Mouse (Mus musculus) heart, embryonic 16.5 days (tissue): ENCODE measurements at regions not wholly inside any gene's neighbourhood (a gene's known extent, or its start where the extent isn't known, plus 50 kb on each side); places are given as distances from the start of the nearest gene placed in this dataset.

Source experiments
- ATAC-seq: fragments of 200-750 bp; cut with Nextera tagmentation; replicated peaks from 2 replicates; pipeline ENCODE4 v1.8.0; 2017; ENCODE audit warnings: moderate number of reproducible peaks; ENCODE audit not compliant: insufficient read depth, low FRiP score; ENCODE audit errors: extremely low read depth
- H3K27ac ChIP-seq: fragments of 300-500 bp; sonication (generic); 2 replicates; pipeline ENCODE4 v1.5.1; 2014; ENCODE audit warnings: mild to moderate bottlenecking, low read length, control low read depth, moderate library complexity
- H3K27me3 ChIP-seq: fragments of 300-500 bp; sonication (generic); 2 replicates; pipeline ENCODE4 v1.6.1; 2014; ENCODE audit warnings: low read length, mixed read lengths; ENCODE audit not compliant: control insufficient read depth, insufficient read depth
- H3K36me3 ChIP-seq: fragments of 300-500 bp; sonication (generic); 2 replicates; pipeline ENCODE4 v1.6.1; 2014; ENCODE audit not compliant: control insufficient read depth, insufficient read depth
- H3K4me1 ChIP-seq: fragments of 300-500 bp; sonication (generic); 2 replicates; pipeline ENCODE4 v1.6.1; 2014; ENCODE audit warnings: low read length, mixed read lengths; ENCODE audit not compliant: control insufficient read depth, insufficient read depth
- H3K4me2 ChIP-seq: fragments of 300-500 bp; sonication (generic); 2 replicates; pipeline ENCODE4 v1.6.1; 2014; ENCODE audit warnings: low read depth, mild to moderate bottlenecking, control low read depth, low read length
- H3K4me3 ChIP-seq: fragments of 300-500 bp; sonication (generic); 2 replicates; pipeline ENCODE4 v1.5.1; 2014; ENCODE audit warnings: mild to moderate bottlenecking, control low read depth, low read length
- H3K9ac ChIP-seq: fragments of 300-500 bp; sonication (generic); 2 replicates; pipeline ENCODE4 v1.6.1; 2014; ENCODE audit warnings: low read length, control low read depth
- H3K9me3 ChIP-seq: fragments of 300-500 bp; sonication (generic); replicated peaks from 2 replicates; pipeline ENCODE4 v1.6.1; 2016; ENCODE audit warnings: low read length; ENCODE audit not compliant: control insufficient read depth
- WGBS: fragments of 180-500 bp; shearing (Covaris S2); extraction: QIAGEN DNeasy Blood & Tissue Kit; methylation state at CpG from one replicate; pipeline ENCODE4 v1.1.7; 2014; 5-methylcytosine and 5-hydroxymethylcytosine counted together

DNA sequence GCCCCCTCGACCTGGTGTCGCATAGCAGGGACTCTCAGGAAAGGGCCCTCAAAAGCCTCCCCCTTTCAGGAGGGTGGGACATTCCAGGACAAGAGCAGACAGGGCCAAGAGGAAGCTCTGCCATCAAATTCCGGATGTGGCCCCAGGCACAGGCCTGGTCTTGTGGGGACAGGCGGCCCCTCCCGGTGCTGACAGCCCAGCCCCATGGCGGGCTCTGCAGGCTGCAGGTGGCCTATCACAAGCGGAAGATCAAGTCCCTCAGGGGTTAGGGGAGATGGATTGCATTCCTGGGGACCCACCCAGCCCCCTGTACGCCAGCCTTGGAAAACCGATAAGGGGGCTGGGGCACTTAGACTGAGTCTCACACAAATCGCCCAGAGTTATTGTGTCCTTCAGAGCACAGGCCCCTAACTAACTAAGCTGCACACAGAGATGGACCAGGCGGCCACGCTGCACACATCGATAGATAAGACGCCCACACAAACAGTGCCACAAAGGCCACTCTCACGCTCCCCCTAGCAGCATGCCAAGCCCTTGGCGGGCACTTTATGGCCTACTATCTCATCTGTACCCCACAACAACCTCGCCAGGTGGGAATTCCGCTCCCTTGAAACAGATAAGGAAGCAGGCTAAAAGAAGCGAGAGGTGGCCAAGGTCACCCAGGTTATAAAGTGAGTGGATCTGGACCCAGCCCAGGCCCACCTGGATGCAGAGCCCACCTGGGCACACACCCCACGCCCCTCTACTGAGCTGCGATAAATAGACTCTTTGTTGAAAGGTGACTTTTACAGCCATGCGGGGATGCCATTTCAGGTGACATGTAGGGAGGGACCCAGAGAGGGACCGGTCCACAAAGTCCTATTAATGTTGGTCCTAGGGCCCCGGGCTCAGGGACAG is 55.5 kb downstream of the Gm5294 start:
- Histone ChIP-seq H3K9me3 (no peaks in the 10 kb centered on the region), H3K4me1 (peaks cover 8% of the 10 kb centered on the region), H3K9ac (no peak overlapping the region), H3K27ac (no peak overlapping the region), H3K4me3 (no peak overlapping the region), H3K27me3 (no peaks in the 10 kb centered on the region), H3K4me2 (no peak overlapping the region), H3K36me3 (no peaks in the 10 kb centered on the region)
- 43% methylated on average over 24 of the region's 24 CpGs for WGBS
- ATAC-seq = peak; percentile 53; the same call in 1 of the 2 replicates

DNA sequence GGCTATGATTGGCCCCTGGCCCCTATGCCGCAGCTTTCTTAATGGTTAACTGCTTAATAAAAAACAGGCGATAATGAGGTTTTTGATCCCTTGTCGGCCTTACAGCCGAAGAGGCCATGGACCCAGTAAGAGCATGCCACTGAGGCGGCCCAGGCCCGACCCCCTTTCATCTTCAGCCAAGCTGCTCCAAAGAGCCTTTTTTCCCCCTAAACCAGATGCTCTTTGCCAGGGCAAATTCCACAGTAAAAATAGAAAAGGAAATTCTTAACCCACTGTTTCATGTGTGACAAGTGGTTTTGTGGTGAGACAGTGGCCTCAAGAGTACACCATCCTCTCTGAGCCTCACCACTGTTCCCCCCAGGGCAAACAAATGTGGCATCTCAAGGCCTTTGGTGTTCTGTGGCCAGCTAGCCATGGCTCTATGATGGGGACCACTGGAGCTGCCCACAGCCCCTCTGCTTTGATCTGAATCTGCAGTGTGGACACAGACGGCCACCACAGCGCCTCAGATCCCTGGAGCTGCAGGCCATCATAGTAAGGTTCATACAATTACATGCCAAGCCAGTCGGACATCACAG is 61.9 kb downstream of the Gm5294 start:
- Histone ChIP-seq H3K27ac (no peak overlapping the region), H3K4me2 (no peak overlapping the region), H3K4me1 (no peaks in the 10 kb centered on the region), H3K27me3 (no peaks in the 10 kb centered on the region), H3K4me3 (no peak overlapping the region), H3K9me3 (no peaks in the 10 kb centered on the region), H3K9ac (no peak overlapping the region), H3K36me3 (no peaks in the 10 kb centered on the region)
- ATAC-seq = no peak
- 74% methylated on average over 9 of the region's 9 CpGs for WGBS

- Histone ChIP-seq H3K36me3 (no peaks in the 10 kb centered on the region), H3K4me2 (no peak overlapping the region), H3K9me3 (no peaks in the 10 kb centered on the region), H3K4me3 (no peak overlapping the region), H3K27me3 (no peaks in the 10 kb centered on the region), H3K9ac (no peak overlapping the region), H3K27ac (no peak overlapping the region), H3K4me1 (no peaks in the 10 kb centered on the region)
- 62% methylated on average over 9 of the region's 9 CpGs for WGBS
- no peak for ATAC-seq
Observed at GRCm38 (mm10) chr5:138883573-138883972, 63.7 kb downstream of the Gm5294 start.

GRCm38 (mm10) chr5:138885905-138886304 is 66.0 kb downstream of the Gm5294 start:
- ATAC-seq = no peak
- Histone ChIP-seq H3K9ac (no peak overlapping the region), H3K4me3 (no peak overlapping the region), H3K4me2 (no peak overlapping the region), H3K4me1 (peaks cover 15% of the 10 kb centered on the region), H3K9me3 (no peaks in the 10 kb centered on the region), H3K27ac (no peak overlapping the region), H3K36me3 (no peaks in the 10 kb centered on the region), H3K27me3 (no peaks in the 10 kb centered on the region)
- 69% methylated on average over 3 of the region's 3 CpGs for WGBS

DNA sequence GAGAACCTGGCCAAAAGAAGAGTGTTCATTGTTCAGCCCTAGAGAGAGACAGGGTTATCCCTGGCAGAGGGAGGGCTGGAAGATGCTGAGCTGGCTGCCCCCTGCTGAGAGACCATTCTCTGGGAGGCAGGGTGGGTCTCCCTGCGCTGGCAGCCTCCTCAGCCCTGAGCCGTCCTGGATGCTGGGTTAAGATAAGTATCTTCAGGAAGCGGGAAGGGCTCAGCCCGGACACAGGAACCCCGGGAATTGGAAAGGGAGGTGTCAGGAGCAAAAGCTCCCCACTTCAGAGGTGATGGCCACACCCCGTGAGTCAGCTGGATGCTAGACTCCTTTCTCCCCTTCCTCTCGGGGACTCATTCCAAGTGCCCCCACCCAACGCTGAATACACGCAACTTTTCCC is 68.9 kb downstream of the Gm5294 start:
- peaks cover 15% of the 10 kb centered on the region for H3K4me1 ChIP-seq
- H3K27ac ChIP-seq = no peak overlapping the region
- H3K9me3 ChIP-seq = peaks cover 4% of the 10 kb centered on the region; the same call in 1 of the 2 replicates
- H3K36me3 ChIP-seq = no peaks in the 10 kb centered on the region
- no peak overlapping the region for H3K4me2 ChIP-seq
- H3K4me3 ChIP-seq = no peak overlapping the region
- no peak for ATAC-seq
- H3K9ac ChIP-seq = no peak overlapping the region
- WGBS = 68% methylated on average over 9 of the region's 9 CpGs
- H3K27me3 ChIP-seq = no peaks in the 10 kb centered on the region

DNA sequence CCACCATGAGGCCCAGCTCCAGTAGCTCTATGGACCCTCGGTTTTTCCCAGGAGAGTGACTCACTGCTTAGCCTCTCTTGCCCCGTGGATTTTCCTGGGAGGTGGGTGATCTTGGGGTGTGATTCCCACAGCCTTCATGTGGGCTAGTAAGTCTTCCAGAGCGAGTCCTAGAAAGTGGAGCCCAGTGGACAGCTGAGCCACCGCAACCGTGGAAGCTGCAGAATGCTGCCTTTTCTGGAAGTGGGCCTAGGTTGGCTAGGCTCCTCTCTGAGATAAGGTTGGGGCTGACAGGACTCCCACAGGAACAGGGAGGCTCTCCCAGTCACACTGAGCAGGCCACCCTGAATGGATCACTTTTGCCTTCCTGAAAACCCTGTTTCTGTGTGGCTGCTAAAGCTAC is 69.9 kb downstream of the Gm5294 start:
- Histone ChIP-seq H3K4me2 (no peak overlapping the region), H3K27me3 (no peaks in the 10 kb centered on the region), H3K4me1 (peaks cover 15% of the 10 kb centered on the region), H3K4me3 (no peak overlapping the region), H3K27ac (peak overlapping the region; percentile 17; the same call in 1 of the 2 replicates), H3K36me3 (no peaks in the 10 kb centered on the region), H3K9ac (peak overlapping the region; percentile 53; the same call in 1 of the 2 replicates), H3K9me3 (peaks cover 4% of the 10 kb centered on the region; the same call in 1 of the 2 replicates)
- WGBS = 29% methylated on average over 5 of the region's 5 CpGs
- ATAC-seq = peak; percentile 73; the same call in 1 of the 2 replicates

DNA sequence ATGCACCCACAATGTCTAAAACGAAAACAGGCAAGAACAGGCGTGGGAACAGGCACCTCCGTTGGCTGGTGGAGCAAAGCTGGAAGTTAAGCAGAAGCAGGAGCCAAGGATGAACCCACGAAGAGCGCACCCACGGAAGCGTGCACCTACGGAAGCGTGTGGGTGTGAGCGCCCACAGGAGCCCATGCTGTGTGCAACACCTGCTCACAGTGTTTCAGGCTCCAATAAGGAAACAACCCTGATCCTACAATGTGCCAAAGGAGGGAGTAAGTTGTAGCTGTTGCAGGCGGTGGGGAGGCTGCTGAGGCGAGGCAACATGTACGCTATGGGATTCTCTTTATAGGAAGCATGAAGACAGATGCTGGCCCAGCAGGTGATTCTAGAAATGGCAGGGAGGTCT is 74.6 kb downstream of the Gm5294 start:
- H3K9me3 ChIP-seq = peaks cover 4% of the 10 kb centered on the region; the same call in 1 of the 2 replicates
- H3K4me3 ChIP-seq = no peak overlapping the region
- no peak for ATAC-seq
- H3K27ac ChIP-seq = no peak overlapping the region
- peaks cover 33% of the 10 kb centered on the region for H3K4me1 ChIP-seq
- no peak overlapping the region for H3K4me2 ChIP-seq
- WGBS = 94% methylated on average over 13 of the region's 13 CpGs
- no peak overlapping the region for H3K9ac ChIP-seq
- no peaks in the 10 kb centered on the region for H3K27me3 ChIP-seq
- H3K36me3 ChIP-seq = no peaks in the 10 kb centered on the region

GRCm38 (mm10) chr5:138897255-138897654 is 77.4 kb downstream of the Gm5294 start:
- no peak for ATAC-seq
- H3K36me3 ChIP-seq = no peaks in the 10 kb centered on the region
- H3K4me2 ChIP-seq = no peak overlapping the region

DNA sequence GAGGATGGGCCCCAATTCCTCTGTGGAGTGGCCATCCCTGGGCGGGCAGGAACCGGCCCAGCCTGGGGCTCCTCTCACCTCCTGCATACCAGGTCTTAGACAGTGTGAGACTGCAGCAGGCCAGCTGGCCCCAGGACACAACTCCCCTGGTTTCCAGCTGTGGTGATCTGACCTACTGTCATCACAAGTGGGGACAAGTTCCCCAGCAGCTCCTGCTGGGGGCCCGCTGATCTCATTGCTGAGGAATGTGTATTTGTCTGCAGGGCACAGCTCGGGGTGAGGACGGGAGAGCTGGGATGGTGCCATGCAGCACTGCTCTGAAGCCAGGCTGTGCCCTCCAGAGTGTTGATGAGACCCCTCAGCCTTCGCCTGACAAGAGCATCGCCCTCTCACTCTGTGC is 78.6 kb downstream of the Gm5294 start:
- peak; percentile 92 for ATAC-seq
- peak overlapping the region; percentile 74 for H3K27ac ChIP-seq
- H3K4me3 ChIP-seq = no peak overlapping the region
- H3K4me1 ChIP-seq = peaks cover 22% of the 10 kb centered on the region
- 23% methylated on average over 7 of the region's 7 CpGs for WGBS
- H3K9ac ChIP-seq = no peak overlapping the region
- no peaks in the 10 kb centered on the region for H3K27me3 ChIP-seq
- H3K9me3 ChIP-seq = no peaks in the 10 kb centered on the region
- H3K4me2 ChIP-seq = no peak overlapping the region; the same call in 1 of the 2 replicates
- no peaks in the 10 kb centered on the region for H3K36me3 ChIP-seq

More at GRCm38 (mm10) chr5:138897255-138897654, 77.4 kb downstream of the Gm5294 start:
- no peak overlapping the region for H3K27ac ChIP-seq
- H3K4me1 ChIP-seq = peaks cover 22% of the 10 kb centered on the region
- no peaks in the 10 kb centered on the region for H3K27me3 ChIP-seq
- H3K9me3 ChIP-seq = no peaks in the 10 kb centered on the region
- H3K4me3 ChIP-seq = no peak overlapping the region
- no peak overlapping the region for H3K9ac ChIP-seq
